Mouse (Mus musculus): ENCODE data around the gene BC028528. TPM values are rescaled to one million over a fixed set of nuclear protein-coding genes. Genes with fewer than 3 reads are reported as not detected.
"Not testable (repeated sequence)": the region's sequence is repeated elsewhere in the genome, so short reads cannot be mapped to it uniquely, and the experiment has no call there.

Gene BC028528
- polyA plus RNA-seq, 1 experiment from 2014 or later, result 8.6 TPM

- H3K4me3 ChIP-seq (replicated peaks), result peak within 1 kb of the TSS; percentile 97
These were observed 37.1 kb upstream of the BC028528 start, which contains the start of gene Anp32e for GRCm38 (mm10) chr3:95928658-95929503. Gene Anp32e (plus strand): TSS chr3:95929246.

GRCm38 (mm10) chr3:95928261-95928657 is 36.5 kb upstream of the BC028528 start:
- no peaks in the 10 kb centered on the region for H3K27me3 ChIP-seq
- peaks cover 37% of the 10 kb centered on the region for H3K4me1 ChIP-seq (replicated peaks)
- H3K9me3 ChIP-seq (replicated peaks), result no peaks in the 10 kb centered on the region
- DNase-seq, result no peak
- H3K27ac ChIP-seq, result peak overlapping the region; percentile 80
- H3K36me3 ChIP-seq, result peaks cover 4% of the 10 kb centered on the region
- H3K9ac ChIP-seq, result peak overlapping the region; percentile 77
- no peak for ATAC-seq (ENCODE audit: low read depth)
- 43% methylated on average over 6 of the region's 6 CpGs for WGBS (ENCODE audit: insufficient replicate concordance)
- H3K4me2 ChIP-seq, result peak overlapping the region; percentile 72
- H3K4me3 ChIP-seq (replicated peaks), result peak overlapping the region; percentile 97

More at GRCm38 (mm10) chr3:95928658-95929503, 37.1 kb upstream of the BC028528 start, which contains the start of gene Anp32e:
- Histone ChIP-seq H3K4me1 (replicated peaks) (peaks cover 40% of the 10 kb centered on the region), H3K9ac (peak within 1 kb of the TSS; percentile 99), H3K4me2 (peak within 1 kb of the TSS; percentile 85), H3K27me3 (no peaks in the 10 kb centered on the region), H3K27ac (peak within 1 kb of the TSS; percentile 92), H3K9me3 (replicated peaks) (no peaks in the 10 kb centered on the region), H3K36me3 (peaks cover 11% of the 10 kb centered on the region)
- DNase-seq (peak; percentile 96), ATAC-seq (ENCODE audit: low read depth) (peak; percentile 99)
- WGBS (ENCODE audit: insufficient replicate concordance), result under 1% methylated on average over 49 of the region's 49 CpGs

DNA sequence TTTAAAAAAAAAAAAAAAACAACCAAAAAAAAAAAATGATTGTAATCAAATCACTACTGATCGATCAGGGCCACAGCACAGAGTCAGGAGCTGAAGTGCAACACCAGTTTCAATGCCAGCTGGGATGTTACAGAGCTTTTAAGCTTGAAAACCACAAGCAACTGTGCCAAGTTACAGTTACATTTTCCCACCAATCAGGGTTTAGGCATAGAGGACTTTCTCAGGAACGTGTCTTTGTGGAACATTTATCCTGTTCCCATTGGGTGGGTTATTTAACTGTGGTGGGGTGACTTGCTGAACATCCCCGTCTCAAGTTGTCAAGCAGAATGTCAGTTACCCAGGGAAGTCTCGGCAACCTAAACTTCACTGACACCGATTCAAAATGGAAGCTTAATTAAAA is 33.3 kb upstream of the BC028528 start:
- ATAC-seq (ENCODE audit: low read depth) (no peak), DNase-seq (no peak)
- H3K27me3 ChIP-seq, result no peaks in the 10 kb centered on the region; the same call in 1 of the 2 replicates
- no peak overlapping the region for H3K4me2 ChIP-seq
- WGBS (ENCODE audit: insufficient replicate concordance), result 70% methylated on average over 5 of the region's 5 CpGs
- no peak overlapping the region for H3K4me3 ChIP-seq (replicated peaks)
- no peak overlapping the region for H3K9ac ChIP-seq
- H3K36me3 ChIP-seq, result no peaks in the 10 kb centered on the region
- H3K27ac ChIP-seq, result no peak overlapping the region
- peaks cover 8% of the 10 kb centered on the region for H3K4me1 ChIP-seq (replicated peaks)
- no peaks in the 10 kb centered on the region for H3K9me3 ChIP-seq (replicated peaks)

DNA sequence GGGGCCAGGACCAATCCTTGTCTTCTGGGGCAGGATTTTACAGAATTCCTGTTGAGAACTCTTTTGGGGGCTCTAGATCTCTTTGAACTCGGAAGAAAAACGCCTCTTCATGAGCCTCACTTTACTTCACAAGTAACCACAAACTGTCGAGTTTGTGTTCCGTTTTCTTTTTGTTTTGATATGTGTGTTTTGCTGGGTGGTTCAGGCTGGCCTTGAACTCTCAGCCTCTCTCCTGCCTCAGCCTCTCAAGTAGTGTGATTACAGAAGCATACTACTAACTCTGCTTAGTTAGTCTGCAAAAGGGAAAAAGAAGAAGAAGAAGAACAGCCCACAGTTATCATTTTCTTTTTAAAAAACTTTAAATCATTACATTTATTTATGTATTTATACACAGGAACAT is 32.4 kb upstream of the BC028528 start:
- Histone ChIP-seq H3K36me3 (no peaks in the 10 kb centered on the region), H3K9me3 (replicated peaks) (no peaks in the 10 kb centered on the region), H3K4me2 (no peak overlapping the region), H3K4me3 (replicated peaks) (no peak overlapping the region), H3K4me1 (replicated peaks) (peaks cover 8% of the 10 kb centered on the region), H3K9ac (no peak overlapping the region), H3K27ac (no peak overlapping the region), H3K27me3 (no peaks in the 10 kb centered on the region; the same call in 1 of the 2 replicates)
- ATAC-seq (ENCODE audit: low read depth) (no peak), DNase-seq (no peak)
- WGBS (ENCODE audit: insufficient replicate concordance), result 32% methylated on average over 4 of the region's 4 CpGs

GRCm38 (mm10) chr3:95923429-95923828 is 31.6 kb upstream of the BC028528 start:
- H3K36me3 ChIP-seq; H3K27ac ChIP-seq; ATAC-seq (ENCODE audit: low read depth); H3K9me3 ChIP-seq (replicated peaks); H3K4me2 ChIP-seq; DNase-seq; H3K9ac ChIP-seq; H3K27me3 ChIP-seq; H3K4me3 ChIP-seq (replicated peaks); H3K4me1 ChIP-seq (replicated peaks): not testable (repeated sequence)
- WGBS (ENCODE audit: insufficient replicate concordance), result 61% methylated on average over 7 of the region's 7 CpGs

- 72% methylated on average over 2 of the region's 2 CpGs for WGBS (ENCODE audit: insufficient replicate concordance)
- H3K4me2 ChIP-seq; DNase-seq; H3K27ac ChIP-seq; H3K9ac ChIP-seq; H3K9me3 ChIP-seq (replicated peaks); H3K4me3 ChIP-seq (replicated peaks); H3K27me3 ChIP-seq; H3K4me1 ChIP-seq (replicated peaks); H3K36me3 ChIP-seq; ATAC-seq (ENCODE audit: low read depth): not testable (repeated sequence)
These were observed 28.7 kb upstream of the BC028528 start for GRCm38 (mm10) chr3:95920532-95920931.

DNA sequence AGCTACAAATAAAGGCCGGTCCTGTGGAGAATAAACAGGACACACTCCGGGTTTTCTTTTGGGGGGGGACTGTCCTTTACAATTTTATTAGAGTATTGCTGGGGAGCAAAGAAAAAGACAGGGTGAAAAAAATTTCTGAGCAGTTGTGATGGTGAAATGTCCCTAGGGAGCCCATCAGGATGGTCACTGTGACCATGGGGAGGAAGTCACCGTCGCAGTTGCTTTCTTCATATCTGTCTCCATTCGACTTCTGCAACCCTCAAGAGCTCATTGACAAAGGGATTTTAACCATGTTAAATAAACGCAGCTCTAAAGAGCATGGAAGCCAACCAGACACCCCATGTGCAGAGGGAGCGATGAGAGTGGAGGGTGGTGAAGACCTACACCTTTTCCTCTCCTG is 25.0 kb upstream of the BC028528 start:
- Histone ChIP-seq H3K27me3 (no peaks in the 10 kb centered on the region; the same call in 1 of the 2 replicates), H3K9me3 (replicated peaks) (no peaks in the 10 kb centered on the region), H3K27ac (no peak overlapping the region), H3K4me1 (replicated peaks) (peaks cover 5% of the 10 kb centered on the region; the same call in 1 of the 2 replicates), H3K9ac (no peak overlapping the region), H3K4me3 (replicated peaks) (no peak overlapping the region), H3K36me3 (no peaks in the 10 kb centered on the region), H3K4me2 (no peak overlapping the region)
- ATAC-seq (ENCODE audit: low read depth) (no peak), DNase-seq (no peak)
- WGBS (ENCODE audit: insufficient replicate concordance), result 50% methylated on average over 7 of the region's 7 CpGs

DNA sequence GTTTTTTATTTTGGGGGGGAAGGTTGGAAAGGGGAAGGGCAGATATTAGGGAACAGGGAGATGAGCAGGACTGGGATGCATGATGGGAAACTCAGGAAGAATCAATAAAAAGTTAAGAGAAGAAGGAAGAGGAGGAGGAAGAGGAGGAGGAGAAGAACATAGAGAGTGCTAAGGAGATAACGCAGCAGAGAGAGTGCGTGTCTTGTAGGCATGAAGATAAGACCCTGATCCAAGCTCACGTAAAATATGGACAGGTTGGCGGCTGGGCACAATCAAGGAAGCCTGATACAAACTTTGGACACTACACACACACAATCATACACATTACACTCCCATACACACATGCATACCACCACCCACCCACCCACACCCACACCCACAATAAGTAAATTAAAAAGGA is 22.9 kb upstream of the BC028528 start:
- Histone ChIP-seq H3K4me3 (replicated peaks) (no peak overlapping the region), H3K9ac (no peak overlapping the region), H3K36me3 (no peaks in the 10 kb centered on the region), H3K4me1 (replicated peaks) (peaks cover 5% of the 10 kb centered on the region; the same call in 1 of the 2 replicates), H3K27me3 (peaks cover under 1% of the 10 kb centered on the region; the same call in 1 of the 2 replicates), H3K27ac (no peak overlapping the region), H3K9me3 (replicated peaks) (no peaks in the 10 kb centered on the region), H3K4me2 (no peak overlapping the region)
- ATAC-seq (ENCODE audit: low read depth) (no peak), DNase-seq (no peak)
- 12% methylated on average over 4 of the region's 4 CpGs for WGBS (ENCODE audit: insufficient replicate concordance)

- DNase-seq, result no peak
- Histone ChIP-seq H3K9ac (no peak overlapping the region), H3K4me1 (replicated peaks) (peaks cover 28% of the 10 kb centered on the region), H3K27ac (no peak overlapping the region), H3K4me3 (replicated peaks) (no peak overlapping the region), H3K36me3 (no peaks in the 10 kb centered on the region), H3K9me3 (replicated peaks) (no peaks in the 10 kb centered on the region), H3K27me3 (peaks cover 69% of the 10 kb centered on the region), H3K4me2 (no peak overlapping the region)
- 36% methylated on average over 4 of the region's 4 CpGs for WGBS (ENCODE audit: insufficient replicate concordance)
- no peak for ATAC-seq (ENCODE audit: low read depth)
These were observed 15.8 kb upstream of the BC028528 start for GRCm38 (mm10) chr3:95907613-95908012.

- WGBS (ENCODE audit: insufficient replicate concordance), result 0% methylated on average over 12 of the region's 12 CpGs
- Histone ChIP-seq H3K9me3 (replicated peaks) (no peaks in the 10 kb centered on the region), H3K4me1 (replicated peaks) (peaks cover 30% of the 10 kb centered on the region), H3K4me3 (replicated peaks) (peak overlapping the region; percentile 47), H3K27ac (no peak overlapping the region), H3K9ac (peak overlapping the region; percentile 18; the same call in 1 of the 2 replicates), H3K4me2 (peak overlapping the region; percentile 64), H3K36me3 (no peaks in the 10 kb centered on the region), H3K27me3 (peaks cover 77% of the 10 kb centered on the region)
- no peak for ATAC-seq (ENCODE audit: low read depth)
- no peak for DNase-seq
These were observed 15.1 kb upstream of the BC028528 start for GRCm38 (mm10) chr3:95906860-95907259.

- H3K4me2 ChIP-seq, result peak overlapping the region; percentile 64
- peak overlapping the region; percentile 47 for H3K4me3 ChIP-seq (replicated peaks)
- no peak overlapping the region for H3K27ac ChIP-seq
- ATAC-seq (ENCODE audit: low read depth) (no peak), DNase-seq (no peak)
- H3K4me1 ChIP-seq (replicated peaks), result peaks cover 38% of the 10 kb centered on the region
- no peaks in the 10 kb centered on the region for H3K36me3 ChIP-seq
- WGBS (ENCODE audit: insufficient replicate concordance), result under 1% methylated on average over 12 of the region's 12 CpGs
- no peak overlapping the region for H3K9ac ChIP-seq
- peaks cover 85% of the 10 kb centered on the region for H3K27me3 ChIP-seq
- H3K9me3 ChIP-seq (replicated peaks), result no peaks in the 10 kb centered on the region
These were observed 14.2 kb upstream of the BC028528 start for GRCm38 (mm10) chr3:95905940-95906492.
